ENCODE assay signal across 8 mouse cellular contexts in genomic region chr11:78190041-78190440, GRCm38 (mm10). TPM values are rescaled to one million over a fixed set of nuclear protein-coding genes. Genes with fewer than 3 reads are reported as not detected.
DNase-seq lines count a peak whose midpoint lies in the region; ATAC-seq and TF ChIP-seq lines count a peak whose summit lies in the region.

No protein-coding gene starts in this region.

- DNase-seq in testis, postnatal 14 days (ENCODE audit: low spot score) = no peak
- DNase-seq in hindbrain, postnatal 0 days (ENCODE audit: low spot score) = no peak
- no peak for DNase-seq in thymus, postnatal 0 days (ENCODE audit: low spot score)
- no peak for DNase-seq in layer of hippocampus, postnatal 14 days (ENCODE audit: low spot score in 2 of 2)
- no peak for DNase-seq in thymus, postnatal 4 days
- DNase-seq in cerebellum, postnatal 4 days (ENCODE audit: low spot score in 2 of 2) = no peak

- H3K36me3 ChIP-seq in testis, adult 2 months (ENCODE audit: control insufficient read depth, insufficient read depth, low read length) = no peaks in the 10 kb centered on the region
- H3K36me3 ChIP-seq in hindbrain, postnatal 0 days (ENCODE audit: insufficient read depth, low read length) = peaks cover 18% of the 10 kb centered on the region; the same call in 1 of the 2 replicates
- H3K36me3 ChIP-seq in liver, embryonic 12.5 days = peaks cover 21% of the 10 kb centered on the region

- ATAC-seq in hindbrain, postnatal 0 days = no peak
- no peak for ATAC-seq in liver, embryonic 12.5 days

- H3K4me2 ChIP-seq in hindbrain, postnatal 0 days (ENCODE audit: low read depth, low read length) = peak overlapping the region; percentile 72
- peak overlapping the region; percentile 71 for H3K4me2 ChIP-seq in liver, embryonic 12.5 days

- H3K9me3 ChIP-seq in hindbrain, postnatal 0 days (ENCODE audit: low read length) = no peaks in the 10 kb centered on the region
- H3K9me3 ChIP-seq in liver, embryonic 12.5 days (replicated peaks) = no peaks in the 10 kb centered on the region

- 70% methylated on average over 6 of the region's 6 CpGs for WGBS in hindbrain, postnatal 0 days
- WGBS in liver, embryonic 12.5 days (ENCODE audit: insufficient replicate concordance) = 58% methylated on average over 6 of the region's 6 CpGs

- TF ChIP-seq CTCF in testis, adult 2 months (IDR thresholded peaks at IDR 0.05; ENCODE audit: control insufficient read depth, insufficient read depth, insufficient replicate concordance, low read depth, low read length) = no peak
- TF ChIP-seq CTCF in hindbrain, postnatal 0 days (IDR thresholded peaks at IDR 0.05; ENCODE audit: low read depth) = no peak

- no peaks in the 10 kb centered on the region for H3K27me3 ChIP-seq in testis, adult 2 months (ENCODE audit: control insufficient read depth, insufficient read depth, low read length)
- H3K27me3 ChIP-seq in hindbrain, postnatal 0 days (ENCODE audit: insufficient read depth, low read length) = no peaks in the 10 kb centered on the region
- H3K27me3 ChIP-seq in liver, embryonic 12.5 days (replicated peaks) = peaks cover 84% of the 10 kb centered on the region

- no peak overlapping the region for H3K27ac ChIP-seq in testis, adult 2 months (ENCODE audit: control insufficient read depth, insufficient read depth, low read depth, low read length)
- peak overlapping the region; percentile 95; the same call in 1 of the 2 replicates for H3K27ac ChIP-seq in hindbrain, postnatal 0 days
- H3K27ac ChIP-seq in liver, embryonic 12.5 days = no peak overlapping the region

- H3K4me1 ChIP-seq in testis, adult 2 months (ENCODE audit: control insufficient read depth, insufficient read depth, low read length) = peaks cover 9% of the 10 kb centered on the region
- H3K4me1 ChIP-seq in hindbrain, postnatal 0 days (ENCODE audit: insufficient read depth, low read length) = peaks cover 11% of the 10 kb centered on the region; the same call in 1 of the 2 replicates
- H3K4me1 ChIP-seq in liver, embryonic 12.5 days = peaks cover 28% of the 10 kb centered on the region

- no peak for TF ChIP-seq POLR2A in testis, adult 2 months (IDR thresholded peaks at IDR 0.05; ENCODE audit: control insufficient read depth, low read depth, low read length)

- H3K4me3 ChIP-seq in testis, adult 2 months (ENCODE audit: control insufficient read depth, low read depth, low read length) = peak overlapping the region; percentile 13; the same call in 1 of the 2 replicates
- H3K4me3 ChIP-seq in hindbrain, postnatal 0 days (ENCODE audit: low read length) = peak overlapping the region; percentile 69; the same call in 1 of the 2 replicates
- peak overlapping the region; percentile 53; the same call in 1 of the 2 replicates for H3K4me3 ChIP-seq in liver, embryonic 12.5 days

- H3K9ac ChIP-seq in hindbrain, postnatal 0 days (replicated peaks; ENCODE audit: low read length) = peak overlapping the region; percentile 93; the same call in 1 of the 2 replicates
- H3K9ac ChIP-seq in liver, embryonic 12.5 days = no peak overlapping the region

RNA-seq across cellular contexts. Expression of gene Rab34, which starts 1.8 kb away (rescaled TPM):
- polyA plus RNA-seq in testis, adult 2 months (2012; rRNA removed) = 10.4 and 13.2 TPM in 2 replicates
- total RNA-seq in hindbrain, postnatal 0 days (2014; rRNA removed) = 85.6 and 96.4 TPM in 2 replicates
- polyA plus RNA-seq in hindbrain, postnatal 0 days (2015; fragmentation: Nextera tagmentation; extraction: Ambion mirVana) = 63.5 and 76.2 TPM in 2 replicates
- 20.3 and 24.0 TPM in 2 replicates for polyA plus RNA-seq in liver, embryonic 12.5 days (2016; fragmentation: Nextera tagmentation; extraction: Ambion mirVana)
- 26.4 and 29.6 TPM in 2 replicates for polyA plus RNA-seq in thymus, postnatal 0 days (2015; fragmentation: Nextera tagmentation; extraction: Ambion mirVana)
- total RNA-seq in layer of hippocampus, postnatal 14 days (2021) = 10 to 100 TPM; 34.1 to 40.0 TPM

RNA-seq across cellular contexts. Expression of gene Proca1, which starts 3.2 kb away (rescaled TPM):
- 175 and 191 TPM in 2 replicates for polyA plus RNA-seq in testis, adult 2 months (2012; rRNA removed)
- total RNA-seq in hindbrain, postnatal 0 days (2014; rRNA removed) = 1.9 and 4.9 TPM in 2 replicates
- 5.6 and 5.8 TPM in 2 replicates for polyA plus RNA-seq in hindbrain, postnatal 0 days (2015; fragmentation: Nextera tagmentation; extraction: Ambion mirVana)
- 0.31 and 0.63 TPM in 2 replicates for polyA plus RNA-seq in liver, embryonic 12.5 days (2016; fragmentation: Nextera tagmentation; extraction: Ambion mirVana)
- polyA plus RNA-seq in thymus, postnatal 0 days (2015; fragmentation: Nextera tagmentation; extraction: Ambion mirVana) = 0.49 and 0.84 TPM in 2 replicates
- 1 to 10 TPM; 6.7 to 6.9 TPM for total RNA-seq in layer of hippocampus, postnatal 14 days (2021)

RNA-seq across cellular contexts. Expression of gene Rpl23a, which starts 6.7 kb away (rescaled TPM):
- polyA plus RNA-seq in testis, adult 2 months (2012; rRNA removed) = 125 and 137 TPM in 2 replicates
- total RNA-seq in hindbrain, postnatal 0 days (2014; rRNA removed) = 418 and 469 TPM in 2 replicates
- 906 and 915 TPM in 2 replicates for polyA plus RNA-seq in hindbrain, postnatal 0 days (2015; fragmentation: Nextera tagmentation; extraction: Ambion mirVana)
- 1,112 and 1,156 TPM in 2 replicates for polyA plus RNA-seq in liver, embryonic 12.5 days (2016; fragmentation: Nextera tagmentation; extraction: Ambion mirVana)
- polyA plus RNA-seq in thymus, postnatal 0 days (2015; fragmentation: Nextera tagmentation; extraction: Ambion mirVana) = 1,919 and 1,995 TPM in 2 replicates
- total RNA-seq in layer of hippocampus, postnatal 14 days (2021) = 100 to 1,000 TPM; 674 to 733 TPM

RNA-seq across cellular contexts. Expression of gene Tlcd1, which starts 13.5 kb away (rescaled TPM):
- 65.1 and 73.7 TPM in 2 replicates for polyA plus RNA-seq in testis, adult 2 months (2012; rRNA removed)
- 37.5 and 46.1 TPM in 2 replicates for total RNA-seq in hindbrain, postnatal 0 days (2014; rRNA removed)
- 36.8 and 42.6 TPM in 2 replicates for polyA plus RNA-seq in hindbrain, postnatal 0 days (2015; fragmentation: Nextera tagmentation; extraction: Ambion mirVana)
- 62.6 and 67.1 TPM in 2 replicates for polyA plus RNA-seq in liver, embryonic 12.5 days (2016; fragmentation: Nextera tagmentation; extraction: Ambion mirVana)
- 12.2 and 13.5 TPM in 2 replicates for polyA plus RNA-seq in thymus, postnatal 0 days (2015; fragmentation: Nextera tagmentation; extraction: Ambion mirVana)
- total RNA-seq in layer of hippocampus, postnatal 14 days (2021) = 10 to 100 TPM; 33.0 to 37.0 TPM

RNA-seq across cellular contexts. Expression of gene Nek8, which starts 13.6 kb away (rescaled TPM):
- polyA plus RNA-seq in testis, adult 2 months (2012; rRNA removed) = 22.2 and 22.3 TPM in 2 replicates
- 7.6 and 11.8 TPM in 2 replicates for total RNA-seq in hindbrain, postnatal 0 days (2014; rRNA removed)
- 7.3 and 7.7 TPM in 2 replicates for polyA plus RNA-seq in hindbrain, postnatal 0 days (2015; fragmentation: Nextera tagmentation; extraction: Ambion mirVana)
- polyA plus RNA-seq in liver, embryonic 12.5 days (2016; fragmentation: Nextera tagmentation; extraction: Ambion mirVana) = 12.2 and 13.7 TPM in 2 replicates
- polyA plus RNA-seq in thymus, postnatal 0 days (2015; fragmentation: Nextera tagmentation; extraction: Ambion mirVana) = 14.1 and 14.5 TPM in 2 replicates
- 1 to 10 TPM; 4.2 to 4.7 TPM for total RNA-seq in layer of hippocampus, postnatal 14 days (2021)

Comparison
In these comparisons a context has a peak if more than half of its experiments do, and no peak if none do; other contexts are left out.
1. H3K4me3 ChIP-seq: peak in every context shown above with its lines; median percentile 69 in hindbrain, postnatal 0 days; 53 in liver, embryonic 12.5 days; 13 in testis, adult 2 months.
2. RNA of gene Proca1, which starts 3.2 kb away (polyA plus RNA-seq): 175 to 191 TPM in testis, adult 2 months; 5.6 to 5.8 TPM in hindbrain, postnatal 0 days, 0.49 to 0.84 TPM in thymus, postnatal 0 days and 0.31 to 0.63 TPM in liver, embryonic 12.5 days; every median in the first group is over 10 times any median in the second.